ENCODE assay signal across 16 mouse cellular contexts in the genomic region with DNA sequence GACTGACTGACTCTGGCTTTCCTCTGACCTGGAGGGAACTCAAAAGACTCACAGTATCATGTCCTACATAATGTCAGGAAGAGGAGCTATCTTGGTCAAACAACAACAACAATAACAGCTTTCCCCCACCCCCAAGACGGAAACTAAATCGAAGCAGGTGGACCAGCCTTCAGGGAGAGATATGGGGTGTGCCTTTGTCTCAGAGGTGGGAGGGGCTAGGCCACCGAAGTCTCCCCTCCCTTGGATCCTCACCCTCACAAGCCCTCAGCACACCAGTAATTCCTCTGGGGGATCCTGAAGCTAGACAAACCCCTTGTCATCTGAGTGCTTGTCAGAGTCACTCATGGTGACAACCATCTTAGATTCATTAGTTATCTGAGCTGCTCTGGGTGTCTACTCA. TPM values are rescaled to one million over a fixed set of nuclear protein-coding genes. Genes with fewer than 3 reads are reported as not detected.
DNase-seq lines count a peak whose midpoint lies in the region; ATAC-seq lines count a peak whose summit lies in the region.
"Had no signal": no experiment of that assay in that cellular context is flagged by ENCODE, and none has a peak within 500 bp of the region (broad histone marks: within the 10 kb centered on the region; RNA-seq: fewer than 3 reads in every experiment).

No protein-coding gene starts in this region.

- 0 out of 2 replicates have a peak, but pooled peaks have one; percentile 8 for ATAC-seq in lung, embryonic 16.5 days (ENCODE audit: low read depth)
- ATAC-seq in liver, embryonic 11.5 days (replicated peaks; ENCODE audit: low FRiP score): peak; percentile 74
- no peak for ATAC-seq in midbrain, embryonic 14.5 days (ENCODE audit: low FRiP score, low TSS enrichment)
- ATAC-seq: forebrain, embryonic 15.5 days; intestine, postnatal 0 days had no signal

- peaks cover 20% of the 10 kb centered on the region; the same call in 1 of the 2 replicates for H3K4me1 ChIP-seq in heart, embryonic 10.5 days
- H3K4me1 ChIP-seq in lung, embryonic 16.5 days (replicated peaks; ENCODE audit: control insufficient read depth, insufficient read depth, low read length): peaks cover 20% of the 10 kb centered on the region
- peaks cover 35% of the 10 kb centered on the region for H3K4me1 ChIP-seq in liver, embryonic 11.5 days (replicated peaks; ENCODE audit: control insufficient read depth, insufficient read depth, low read length)
- no peaks in the 10 kb centered on the region for H3K4me1 ChIP-seq in midbrain, embryonic 14.5 days (ENCODE audit: control insufficient read depth, insufficient read depth, low read length)
- H3K4me1 ChIP-seq: forebrain, embryonic 15.5 days; midbrain, embryonic 12.5 days had no signal

- no peak overlapping the region for H3K4me2 ChIP-seq in lung, embryonic 16.5 days (ENCODE audit: low read depth, low read length)
- H3K4me2 ChIP-seq in liver, embryonic 11.5 days: peak overlapping the region; percentile 48
- H3K4me2 ChIP-seq in midbrain, embryonic 14.5 days (ENCODE audit: low read length): no peak overlapping the region
- H3K4me2 ChIP-seq: forebrain, embryonic 15.5 days; heart, embryonic 13.5 days; hindbrain, embryonic 14.5 days; midbrain, embryonic 12.5 days had no signal

- peak; percentile 80 for DNase-seq in heart, embryonic 10.5 days (ENCODE audit: low spot score)
- DNase-seq in heart, postnatal 4 days: no peak
- no peak for DNase-seq in lung, adult 18-20 months
- no peak for DNase-seq in liver, embryonic 11.5 days (ENCODE audit: low spot score)
- DNase-seq in cerebellum, adult 9-11 months: no peak
- no peak for DNase-seq in midbrain, embryonic 14.5 days
- DNase-seq: B cell, adult 2 months; cerebellum, adult 8-10 months; spleen, adult 18-20 months; thymus, postnatal 25 days had no signal

- H3K9ac ChIP-seq in lung, embryonic 16.5 days (ENCODE audit: low read length): no peak overlapping the region
- H3K9ac ChIP-seq in liver, embryonic 11.5 days (ENCODE audit: low read depth, low read length): peak overlapping the region; percentile 2; the same call in 1 of the 2 replicates
- no peak overlapping the region for H3K9ac ChIP-seq in midbrain, embryonic 14.5 days (replicated peaks; ENCODE audit: low read length)
- H3K9ac ChIP-seq: forebrain, embryonic 15.5 days; heart, embryonic 13.5 days; hindbrain, embryonic 14.5 days; midbrain, embryonic 12.5 days had no signal

- no peak overlapping the region for H3K27ac ChIP-seq in heart, embryonic 10.5 days
- H3K27ac ChIP-seq in lung, embryonic 16.5 days (ENCODE audit: low read length): peak overlapping the region; percentile 65
- peak overlapping the region; percentile 75 for H3K27ac ChIP-seq in liver, embryonic 11.5 days (ENCODE audit: low read depth, low read length)
- H3K27ac ChIP-seq in midbrain, embryonic 14.5 days (replicated peaks; ENCODE audit: low read depth, low read length): no peak overlapping the region
- H3K27ac ChIP-seq: forebrain, embryonic 15.5 days; heart, embryonic 13.5 days; hindbrain, embryonic 14.5 days; midbrain, embryonic 12.5 days had no signal

- H3K27me3 ChIP-seq in heart, embryonic 10.5 days (ENCODE audit: insufficient read depth, poor library complexity, severe bottlenecking): no peaks in the 10 kb centered on the region
- no peaks in the 10 kb centered on the region for H3K27me3 ChIP-seq in lung, embryonic 16.5 days (ENCODE audit: control insufficient read depth, insufficient read depth, low read depth, low read length)
- no peaks in the 10 kb centered on the region for H3K27me3 ChIP-seq in liver, embryonic 11.5 days (replicated peaks; ENCODE audit: control insufficient read depth, insufficient read depth, low read length)
- no peaks in the 10 kb centered on the region for H3K27me3 ChIP-seq in midbrain, embryonic 14.5 days (ENCODE audit: control insufficient read depth, insufficient read depth, low read length)
- H3K27me3 ChIP-seq: forebrain, embryonic 15.5 days; heart, embryonic 13.5 days; midbrain, embryonic 12.5 days had no signal

- H3K4me3 ChIP-seq in heart, embryonic 10.5 days: no peak overlapping the region
- H3K4me3 ChIP-seq in lung, embryonic 16.5 days (ENCODE audit: low read length): no peak overlapping the region
- H3K4me3 ChIP-seq in liver, embryonic 11.5 days (ENCODE audit: low read depth, low read length): no peak overlapping the region
- no peak overlapping the region for H3K4me3 ChIP-seq in midbrain, embryonic 14.5 days (replicated peaks; ENCODE audit: low read depth, low read length)
- H3K4me3 ChIP-seq: forebrain, embryonic 15.5 days; heart, embryonic 13.5 days; midbrain, embryonic 12.5 days had no signal

- no peaks in the 10 kb centered on the region for H3K9me3 ChIP-seq in heart, embryonic 10.5 days
- H3K9me3 ChIP-seq in lung, embryonic 16.5 days (ENCODE audit: control insufficient read depth, low read length): no peaks in the 10 kb centered on the region
- H3K9me3 ChIP-seq in liver, embryonic 11.5 days (ENCODE audit: control insufficient read depth, low read length): no peaks in the 10 kb centered on the region
- no peaks in the 10 kb centered on the region for H3K9me3 ChIP-seq in midbrain, embryonic 14.5 days (ENCODE audit: control insufficient read depth, low read length)
- H3K9me3 ChIP-seq: forebrain, embryonic 15.5 days; heart, embryonic 13.5 days; midbrain, embryonic 12.5 days had no signal

- 41% methylated on average over 3 of the region's 3 CpGs for WGBS in heart, embryonic 10.5 days
- 27% methylated on average over 3 of the region's 3 CpGs for WGBS in lung, embryonic 16.5 days
- 32% methylated on average over 3 of the region's 3 CpGs for WGBS in liver, embryonic 11.5 days
- WGBS in midbrain, embryonic 14.5 days: 89% methylated on average over 3 of the region's 3 CpGs

- H3K36me3 ChIP-seq in heart, embryonic 10.5 days: peaks cover 11% of the 10 kb centered on the region; the same call in 1 of the 2 replicates
- H3K36me3 ChIP-seq in lung, embryonic 16.5 days (ENCODE audit: control insufficient read depth, insufficient read depth, low read length): no peaks in the 10 kb centered on the region
- peaks cover 9% of the 10 kb centered on the region; the same call in 1 of the 2 replicates for H3K36me3 ChIP-seq in liver, embryonic 11.5 days (ENCODE audit: control insufficient read depth, insufficient read depth, low read length)
- peaks cover 9% of the 10 kb centered on the region; the same call in 1 of the 2 replicates for H3K36me3 ChIP-seq in midbrain, embryonic 14.5 days (ENCODE audit: control insufficient read depth, insufficient read depth, low read length)

RNA-seq across cellular contexts. Expression of gene 2700097O09Rik, which starts 20.1 kb away (rescaled TPM):
- polyA plus RNA-seq in heart, embryonic 10.5 days (2016; fragmentation: Nextera tagmentation; extraction: Ambion mirVana): 30.8 and 39.8 TPM in 2 replicates
- total RNA-seq in heart, postnatal 4 days (2021): 10 to 100 TPM in 1 of 2 experiments, 1 to 10 TPM in 1; 8.8 to 10.2 TPM
- polyA plus RNA-seq in lung, embryonic 16.5 days (2015; fragmentation: Nextera tagmentation; extraction: Ambion mirVana): 34.5 and 38.9 TPM in 2 replicates
- polyA plus RNA-seq in liver, embryonic 11.5 days (2014; fragmentation: Nextera tagmentation; extraction: Ambion mirVana): 46.1 and 48.4 TPM in 2 replicates
- 31.8 and 32.3 TPM in 2 replicates for polyA plus RNA-seq in midbrain, embryonic 14.5 days (2014; fragmentation: Nextera tagmentation; extraction: Ambion mirVana)

RNA-seq across cellular contexts. Expression of gene Srp54a, which starts 20.2 kb away (rescaled TPM):
- polyA plus RNA-seq in heart, embryonic 10.5 days (2016; fragmentation: Nextera tagmentation; extraction: Ambion mirVana): 152 and 156 TPM in 2 replicates
- total RNA-seq in heart, postnatal 4 days (2021): 100 to 1,000 TPM in 1 of 2 experiments, 10 to 100 TPM in 1; 94.3 to 101 TPM
- 169 and 177 TPM in 2 replicates for polyA plus RNA-seq in lung, embryonic 16.5 days (2015; fragmentation: Nextera tagmentation; extraction: Ambion mirVana)
- 151 and 179 TPM in 2 replicates for polyA plus RNA-seq in liver, embryonic 11.5 days (2014; fragmentation: Nextera tagmentation; extraction: Ambion mirVana)
- 193 and 227 TPM in 2 replicates for polyA plus RNA-seq in midbrain, embryonic 14.5 days (2014; fragmentation: Nextera tagmentation; extraction: Ambion mirVana)

RNA-seq across cellular contexts. Expression of gene Baz1a, which starts 45.7 kb away (rescaled TPM):
- polyA plus RNA-seq in heart, embryonic 10.5 days (2016; fragmentation: Nextera tagmentation; extraction: Ambion mirVana): 15.1 and 24.7 TPM in 2 replicates
- total RNA-seq in heart, postnatal 4 days (2021): 10 to 100 TPM; 15.0 to 16.5 TPM
- 15.6 and 17.7 TPM in 2 replicates for polyA plus RNA-seq in lung, embryonic 16.5 days (2015; fragmentation: Nextera tagmentation; extraction: Ambion mirVana)
- polyA plus RNA-seq in liver, embryonic 11.5 days (2014; fragmentation: Nextera tagmentation; extraction: Ambion mirVana): 46.4 and 49.1 TPM in 2 replicates
- polyA plus RNA-seq in midbrain, embryonic 14.5 days (2014; fragmentation: Nextera tagmentation; extraction: Ambion mirVana): 7.1 and 8.5 TPM in 2 replicates

Comparison
In these comparisons a context has a peak if more than half of its experiments do, and no peak if none do; other contexts are left out.
1. H3K27ac ChIP-seq: peak in lung, embryonic 16.5 days (single experiment) and liver, embryonic 11.5 days (single experiment); none in heart, embryonic 10.5 days (single experiment) and midbrain, embryonic 14.5 days (single experiment).